Mouse (Mus musculus): ENCODE measurements around the gene Sytl3. TPM values are rescaled to one million over a fixed set of nuclear protein-coding genes. Genes with fewer than 3 reads are reported as not detected.

Sytl3 gene
- polyA plus RNA-seq, 1 experiment = 0.14 TPM

- Histone ChIP-seq H3K4me3 (ENCODE audit: insufficient read depth, poor library complexity, severe bottlenecking) (no peak overlapping the region), H3K27me3 (ENCODE audit: control insufficient read depth, insufficient read depth, insufficient read length) (no peaks in the 10 kb centered on the region), H3K79me2 (ENCODE audit: control insufficient read depth, insufficient read depth) (no peaks in the 10 kb centered on the region), H3K79me3 (ENCODE audit: low read depth) (no peaks in the 10 kb centered on the region), H3ac (ENCODE audit: control insufficient read depth, insufficient read length, low read depth) (no peak overlapping the region), H3K36me3 (ENCODE audit: control insufficient read depth, insufficient read depth) (peaks cover 7% of the 10 kb centered on the region)
- TF ChIP-seq MAX (IDR thresholded peaks at IDR 0.05) (no peak), FOSL1 (IDR thresholded peaks at IDR 0.05; ENCODE audit: insufficient read depth, low read length, poor library complexity, severe bottlenecking) (no peak), MYOD1 (IDR thresholded peaks at IDR 0.05; ENCODE audit: control insufficient read depth, insufficient read length, low read depth) (no peak), CTCF (IDR thresholded peaks at IDR 0.05; ENCODE audit: control insufficient read depth, insufficient read depth, insufficient read length) (no peak), CEBPB (IDR thresholded peaks at IDR 0.05; ENCODE audit: low read depth) (no peak), MYOG (IDR thresholded peaks at IDR 0.05; ENCODE audit: control insufficient read depth, extremely low read depth, insufficient read length) (no peak), USF1 (IDR thresholded peaks at IDR 0.05; ENCODE audit: low read depth) (no peak)
Observed at GRCm38 (mm10) chr17:6732665-6733064, 73.8 kb downstream of the Sytl3 start.

GRCm38 (mm10) chr17:6733322-6733875 lies 74.5 kb downstream of the Sytl3 start:
- Histone ChIP-seq H3K4me3 (ENCODE audit: insufficient read depth, poor library complexity, severe bottlenecking) (no peak overlapping the region), H3K27me3 (ENCODE audit: control insufficient read depth, insufficient read depth, insufficient read length) (no peaks in the 10 kb centered on the region), H3K36me3 (ENCODE audit: control insufficient read depth, insufficient read depth) (peaks cover 11% of the 10 kb centered on the region), H3K79me3 (ENCODE audit: low read depth) (no peaks in the 10 kb centered on the region), H3K79me2 (ENCODE audit: control insufficient read depth, insufficient read depth) (no peaks in the 10 kb centered on the region), H3ac (ENCODE audit: control insufficient read depth, insufficient read length, low read depth) (no peak overlapping the region)
- TF ChIP-seq CTCF (IDR thresholded peaks at IDR 0.05; ENCODE audit: control insufficient read depth, insufficient read depth, insufficient read length) (no peak), MYOG (IDR thresholded peaks at IDR 0.05; ENCODE audit: control insufficient read depth, extremely low read depth, insufficient read length) (no peak), USF1 (IDR thresholded peaks at IDR 0.05; ENCODE audit: low read depth) (no peak), FOSL1 (IDR thresholded peaks at IDR 0.05; ENCODE audit: insufficient read depth, low read length, poor library complexity, severe bottlenecking) (no peak), CEBPB (IDR thresholded peaks at IDR 0.05; ENCODE audit: low read depth) (no peak), MAX (IDR thresholded peaks at IDR 0.05) (no peak), MYOD1 (IDR thresholded peaks at IDR 0.05; ENCODE audit: control insufficient read depth, insufficient read length, low read depth) (no peak)

GRCm38 (mm10) chr17:6734746-6735441 lies 76.0 kb downstream of the Sytl3 start:
- Histone ChIP-seq H3K79me2 (ENCODE audit: control insufficient read depth, insufficient read depth) (no peaks in the 10 kb centered on the region), H3K36me3 (ENCODE audit: control insufficient read depth, insufficient read depth) (peaks cover 26% of the 10 kb centered on the region), H3K27me3 (ENCODE audit: control insufficient read depth, insufficient read depth, insufficient read length) (no peaks in the 10 kb centered on the region), H3K4me3 (ENCODE audit: insufficient read depth, poor library complexity, severe bottlenecking) (no peak overlapping the region), H3K79me3 (ENCODE audit: low read depth) (no peaks in the 10 kb centered on the region), H3ac (ENCODE audit: control insufficient read depth, insufficient read length, low read depth) (no peak overlapping the region)
- no peak for TF ChIP-seq CTCF (IDR thresholded peaks at IDR 0.05; ENCODE audit: control insufficient read depth, insufficient read depth, insufficient read length)
- TF ChIP-seq CEBPB (IDR thresholded peaks at IDR 0.05; ENCODE audit: low read depth) = no peak
- no peak for TF ChIP-seq USF1 (IDR thresholded peaks at IDR 0.05; ENCODE audit: low read depth)
- TF ChIP-seq MYOG (IDR thresholded peaks at IDR 0.05; ENCODE audit: control insufficient read depth, extremely low read depth, insufficient read length) = no peak
- no peak for TF ChIP-seq MAX (IDR thresholded peaks at IDR 0.05)
- TF ChIP-seq MYOD1 (IDR thresholded peaks at IDR 0.05; ENCODE audit: control insufficient read depth, insufficient read length, low read depth) = no peak
- no peak for TF ChIP-seq FOSL1 (IDR thresholded peaks at IDR 0.05; ENCODE audit: insufficient read depth, low read length, poor library complexity, severe bottlenecking)

- H3K79me3 ChIP-seq (ENCODE audit: low read depth) = no peaks in the 10 kb centered on the region
- peaks cover 43% of the 10 kb centered on the region for H3K36me3 ChIP-seq (ENCODE audit: control insufficient read depth, insufficient read depth)
- TF ChIP-seq CTCF (IDR thresholded peaks at IDR 0.05; ENCODE audit: control insufficient read depth, insufficient read depth, insufficient read length) (no peak), FOSL1 (IDR thresholded peaks at IDR 0.05; ENCODE audit: insufficient read depth, low read length, poor library complexity, severe bottlenecking) (no peak), MYOD1 (IDR thresholded peaks at IDR 0.05; ENCODE audit: control insufficient read depth, insufficient read length, low read depth) (no peak), MAX (IDR thresholded peaks at IDR 0.05) (no peak), MYOG (IDR thresholded peaks at IDR 0.05; ENCODE audit: control insufficient read depth, extremely low read depth, insufficient read length) (no peak), CEBPB (IDR thresholded peaks at IDR 0.05; ENCODE audit: low read depth) (no peak), USF1 (IDR thresholded peaks at IDR 0.05; ENCODE audit: low read depth) (no peak)
- H3K27me3 ChIP-seq (ENCODE audit: control insufficient read depth, insufficient read depth, insufficient read length) = no peaks in the 10 kb centered on the region
- no peak overlapping the region for H3ac ChIP-seq (ENCODE audit: control insufficient read depth, insufficient read length, low read depth)
- H3K4me3 ChIP-seq (ENCODE audit: insufficient read depth, poor library complexity, severe bottlenecking) = no peak overlapping the region
- no peaks in the 10 kb centered on the region for H3K79me2 ChIP-seq (ENCODE audit: control insufficient read depth, insufficient read depth)
Observed at GRCm38 (mm10) chr17:6736306-6737272, 77.7 kb downstream of the Sytl3 start.

- Histone ChIP-seq H3ac (ENCODE audit: control insufficient read depth, insufficient read length, low read depth) (no peak overlapping the region), H3K27me3 (ENCODE audit: control insufficient read depth, insufficient read depth, insufficient read length) (no peaks in the 10 kb centered on the region), H3K79me3 (ENCODE audit: low read depth) (no peaks in the 10 kb centered on the region), H3K36me3 (ENCODE audit: control insufficient read depth, insufficient read depth) (peaks cover 52% of the 10 kb centered on the region), H3K79me2 (ENCODE audit: control insufficient read depth, insufficient read depth) (no peaks in the 10 kb centered on the region), H3K4me3 (ENCODE audit: insufficient read depth, poor library complexity, severe bottlenecking) (no peak overlapping the region)
- TF ChIP-seq CEBPB (IDR thresholded peaks at IDR 0.05; ENCODE audit: low read depth) (no peak), MYOD1 (IDR thresholded peaks at IDR 0.05; ENCODE audit: control insufficient read depth, insufficient read length, low read depth) (no peak), CTCF (IDR thresholded peaks at IDR 0.05; ENCODE audit: control insufficient read depth, insufficient read depth, insufficient read length) (no peak), MAX (IDR thresholded peaks at IDR 0.05) (no peak), USF1 (IDR thresholded peaks at IDR 0.05; ENCODE audit: low read depth) (no peak), MYOG (IDR thresholded peaks at IDR 0.05; ENCODE audit: control insufficient read depth, extremely low read depth, insufficient read length) (no peak), FOSL1 (IDR thresholded peaks at IDR 0.05; ENCODE audit: insufficient read depth, low read length, poor library complexity, severe bottlenecking) (no peak)
Observed at GRCm38 (mm10) chr17:6737273-6737997, 78.5 kb downstream of the Sytl3 start.
